Mouse (Mus musculus): ENCODE data around the gene Lgals7.

Lgals7 gene

GRCm38 (mm10) chr7:28863540-28863939, at the start of gene Lgals7:
TSS of gene Lgals7 (plus strand) at chr7:28863853.
- in situ Hi-C loops (cut with MboI; ENCODE audit: low sequenced_read_pairs), result no loop called here

GRCm38 (mm10) chr7:28814306-28815034, 49.2 kb upstream of the Lgals7 start:
- in situ Hi-C loops (cut with MboI; ENCODE audit: low sequenced_read_pairs), result no loop called here

GRCm38 (mm10) chr7:28815230-28815629, 48.4 kb upstream of the Lgals7 start:
- in situ Hi-C loops (cut with MboI; ENCODE audit: low sequenced_read_pairs), result no loop called here

- in situ Hi-C loops (cut with MboI; ENCODE audit: low sequenced_read_pairs), result no loop called here
Measured at GRCm38 (mm10) chr7:28816201-28816600, 47.5 kb upstream of the Lgals7 start.

GRCm38 (mm10) chr7:28816920-28817319, 46.7 kb upstream of the Lgals7 start:
- in situ Hi-C loops (cut with MboI; ENCODE audit: low sequenced_read_pairs), result no loop called here

GRCm38 (mm10) chr7:28817524-28817923, 46.1 kb upstream of the Lgals7 start:
- in situ Hi-C loops (cut with MboI; ENCODE audit: low sequenced_read_pairs), result no loop called here

GRCm38 (mm10) chr7:28817957-28818356, 45.7 kb upstream of the Lgals7 start:
- in situ Hi-C loops (cut with MboI; ENCODE audit: low sequenced_read_pairs), result no loop called here

- in situ Hi-C loops (cut with MboI; ENCODE audit: low sequenced_read_pairs), result no loop called here
Measured at GRCm38 (mm10) chr7:28818436-28818835, 45.2 kb upstream of the Lgals7 start.

- in situ Hi-C loops (cut with MboI; ENCODE audit: low sequenced_read_pairs), result no loop called here
Measured at GRCm38 (mm10) chr7:28818861-28819452, 44.7 kb upstream of the Lgals7 start.

- in situ Hi-C loops (cut with MboI; ENCODE audit: low sequenced_read_pairs), result no loop called here
Measured at GRCm38 (mm10) chr7:28819571-28819970, 44.1 kb upstream of the Lgals7 start.

- in situ Hi-C loops (cut with MboI; ENCODE audit: low sequenced_read_pairs), result no loop called here
Measured at GRCm38 (mm10) chr7:28820358-28821260, 43.0 kb upstream of the Lgals7 start.

GRCm38 (mm10) chr7:28821261-28821831, 42.3 kb upstream of the Lgals7 start:
- in situ Hi-C loops (cut with MboI; ENCODE audit: low sequenced_read_pairs), result no loop called here

- in situ Hi-C loops (cut with MboI; ENCODE audit: low sequenced_read_pairs), result no loop called here
Measured at GRCm38 (mm10) chr7:28822556-28822955, 41.1 kb upstream of the Lgals7 start.

GRCm38 (mm10) chr7:28822993-28823903, 40.4 kb upstream of the Lgals7 start:
- in situ Hi-C loops (cut with MboI; ENCODE audit: low sequenced_read_pairs), result no loop called here

GRCm38 (mm10) chr7:28823932-28824331, 39.7 kb upstream of the Lgals7 start:
- in situ Hi-C loops (cut with MboI; ENCODE audit: low sequenced_read_pairs), result no loop called here

- in situ Hi-C loops (cut with MboI; ENCODE audit: low sequenced_read_pairs), result no loop called here
Measured at GRCm38 (mm10) chr7:28824941-28825685, 38.5 kb upstream of the Lgals7 start, which contains the start of gene Ech1. TSS of gene Ech1 (plus strand) at chr7:28825217.

GRCm38 (mm10) chr7:28825686-28826401, 37.8 kb upstream of the Lgals7 start:
- in situ Hi-C loops (cut with MboI; ENCODE audit: low sequenced_read_pairs), result no loop called here

GRCm38 (mm10) chr7:28826402-28826772, 37.3 kb upstream of the Lgals7 start:
- in situ Hi-C loops (cut with MboI; ENCODE audit: low sequenced_read_pairs), result no loop called here

GRCm38 (mm10) chr7:28827338-28827737, 36.3 kb upstream of the Lgals7 start:
- in situ Hi-C loops (cut with MboI; ENCODE audit: low sequenced_read_pairs), result no loop called here

All from CH12F3 (cell line).